Mouse (Mus musculus) midbrain, embryonic 14.5 days (tissue): ENCODE results near the gene Rnf225. TPM values are rescaled to one million over a fixed set of nuclear protein-coding genes. Genes with fewer than 3 reads are reported as not detected.

Experiments used
- ATAC-seq: fragments of 200-750 bp; cut with Nextera tagmentation; 2 replicates; pipeline ENCODE4 v1.8.0; 2017; ENCODE audit warnings: moderate number of reproducible peaks, moderate library complexity; ENCODE audit not compliant: low FRiP score, low TSS enrichment
- DNase-seq: peaks from one replicate; pipeline ENCODE4 v3.0.0-alpha.2; 2015
- H3K27ac ChIP-seq: fragments of 300-500 bp; sonication (generic); replicated peaks from 2 replicates; pipeline ENCODE4 v1.5.1; 2014; ENCODE audit warnings: mild to moderate bottlenecking, low read depth, low read length, moderate library complexity
- H3K27me3 ChIP-seq: fragments of 300-500 bp; sonication (generic); 2 replicates; pipeline ENCODE4 v1.6.1; 2014; ENCODE audit warnings: low read length, control low read depth, mixed read lengths; ENCODE audit not compliant: control insufficient read depth, insufficient read depth
- H3K36me3 ChIP-seq: fragments of 300-500 bp; sonication (generic); 2 replicates; pipeline ENCODE4 v1.6.1; 2014; ENCODE audit warnings: low read length, control low read depth; ENCODE audit not compliant: control insufficient read depth, insufficient read depth
- H3K4me1 ChIP-seq: fragments of 300-500 bp; sonication (generic); 2 replicates; pipeline ENCODE4 v1.6.1; 2014; ENCODE audit warnings: mild to moderate bottlenecking, antibody characterized with exemption, low read length, control low read depth; ENCODE audit not compliant: control insufficient read depth, insufficient read depth
- H3K4me2 ChIP-seq: fragments of 300-500 bp; sonication (generic); 2 replicates; pipeline ENCODE4 v1.6.1; 2014; ENCODE audit warnings: mild to moderate bottlenecking, low read length, moderate library complexity
- H3K4me3 ChIP-seq: fragments of 300-500 bp; sonication (generic); replicated peaks from 2 replicates; pipeline ENCODE4 v1.5.1; 2014; ENCODE audit warnings: low read depth, low read length
- H3K9ac ChIP-seq: fragments of 300-500 bp; sonication (generic); replicated peaks from 2 replicates; pipeline ENCODE4 v1.6.1; 2014; ENCODE audit warnings: mild to moderate bottlenecking, low read length, moderate library complexity
- H3K9me3 ChIP-seq: fragments of 300-500 bp; sonication (generic); 2 replicates; pipeline ENCODE4 v1.6.1; 2016; ENCODE audit warnings: low read length, control low read depth, mixed read lengths; ENCODE audit not compliant: control insufficient read depth
- WGBS: fragments of 180-500 bp; shearing (Covaris S2); extraction: QIAGEN DNeasy Blood & Tissue Kit; methylation state at CpG from one replicate; pipeline ENCODE4 v1.1.7; 2014; 5-methylcytosine and 5-hydroxymethylcytosine counted together
- polyA plus RNA-seq: library from polyadenylated mRNA; unstranded; fragments of >200 nt; fragmentation: Nextera tagmentation; extraction: Ambion mirVana; gene quantifications from 2 replicates; pipeline ENCODE4 v1.2.1, GENCODE M21; 2014

The Rnf225 gene
- polyA plus RNA-seq, 1 experiment from 2014 or later: 0.64 TPM

GRCm38 (mm10) chr7:12965678-12966091 lies 38.5 kb downstream of the Rnf225 start, which contains the start of gene Zfp324:
Zfp324 (plus strand) TSS chr7:12965838.
- DNase-seq (peak; percentile 93), ATAC-seq (peak; percentile 93)
- Histone ChIP-seq H3K4me1 (peaks cover 22% of the 10 kb centered on the region), H3K27ac (peak within 1 kb of the TSS; percentile 91), H3K9me3 (no peaks in the 10 kb centered on the region), H3K27me3 (no peaks in the 10 kb centered on the region), H3K36me3 (peaks cover 22% of the 10 kb centered on the region), H3K4me3 (peak within 1 kb of the TSS; percentile 89), H3K9ac (peak within 1 kb of the TSS; percentile 95), H3K4me2 (peak within 1 kb of the TSS; percentile 93)
- under 1% methylated on average over 23 of the region's 23 CpGs for WGBS

GRCm38 (mm10) chr7:12966104-12966845 lies 39.1 kb downstream of the Rnf225 start:
- WGBS: under 1% methylated on average over 29 of the region's 29 CpGs
- H3K4me1 ChIP-seq: peaks cover 22% of the 10 kb centered on the region
- peak overlapping the region; percentile 95 for H3K9ac ChIP-seq
- H3K4me2 ChIP-seq: peak overlapping the region; percentile 93
- H3K36me3 ChIP-seq: peaks cover 28% of the 10 kb centered on the region
- H3K27me3 ChIP-seq: no peaks in the 10 kb centered on the region
- peak; percentile 52 for ATAC-seq
- H3K4me3 ChIP-seq: peak overlapping the region; percentile 89
- H3K27ac ChIP-seq: peak overlapping the region; percentile 91
- DNase-seq: peak; percentile 65
- no peaks in the 10 kb centered on the region for H3K9me3 ChIP-seq

- peaks cover 49% of the 10 kb centered on the region for H3K36me3 ChIP-seq
- no peak for ATAC-seq
- 95% methylated on average over 25 of the region's 25 CpGs for WGBS
Measured at GRCm38 (mm10) chr7:12970906-12971305, 43.7 kb downstream of the Rnf225 start.

GRCm38 (mm10) chr7:12977682-12978389 lies 50.6 kb downstream of the Rnf225 start, which contains the start of gene Zfp446:
Zfp446 (plus strand) TSS chr7:12977848.
- 1% methylated on average over 49 of the region's 49 CpGs for WGBS

More at GRCm38 (mm10) chr7:12970906-12971305, 43.7 kb downstream of the Rnf225 start:
- no peak for DNase-seq
- H3K4me1 ChIP-seq: peaks cover 10% of the 10 kb centered on the region
- no peaks in the 10 kb centered on the region for H3K27me3 ChIP-seq
- H3K9me3 ChIP-seq: no peaks in the 10 kb centered on the region
- no peak overlapping the region for H3K9ac ChIP-seq
- H3K4me3 ChIP-seq: no peak overlapping the region
- H3K27ac ChIP-seq: no peak overlapping the region
- H3K4me2 ChIP-seq: no peak overlapping the region

GRCm38 (mm10) chr7:12978931-12979722 lies 51.9 kb downstream of the Rnf225 start:
- no peaks in the 10 kb centered on the region for H3K9me3 ChIP-seq
- 91% methylated on average over 18 of the region's 18 CpGs for WGBS
- peaks cover 8% of the 10 kb centered on the region; the same call in 1 of the 2 replicates for H3K36me3 ChIP-seq
- peak overlapping the region; percentile 74; the same call in 1 of the 2 replicates for H3K9ac ChIP-seq
- peak overlapping the region; percentile 63; the same call in 1 of the 2 replicates for H3K4me3 ChIP-seq
- peaks cover 11% of the 10 kb centered on the region for H3K4me1 ChIP-seq
- no peaks in the 10 kb centered on the region for H3K27me3 ChIP-seq
- ATAC-seq (no peak), DNase-seq (no peak)
- H3K4me2 ChIP-seq: peak overlapping the region; percentile 76
- H3K27ac ChIP-seq: 0 out of 2 replicates have a peak overlapping the region, but pooled peaks have one; percentile 94

More at GRCm38 (mm10) chr7:12977682-12978389, 50.6 kb downstream of the Rnf225 start, which contains the start of gene Zfp446:
- H3K9ac ChIP-seq: peak within 1 kb of the TSS; percentile 74
- H3K36me3 ChIP-seq: peaks cover 15% of the 10 kb centered on the region
- H3K27ac ChIP-seq: peak within 1 kb of the TSS; percentile 94
- DNase-seq (peak; percentile 99), ATAC-seq (peak; percentile 98)
- H3K9me3 ChIP-seq: no peaks in the 10 kb centered on the region
- H3K4me3 ChIP-seq: peak within 1 kb of the TSS; percentile 63
- H3K4me1 ChIP-seq: peaks cover 11% of the 10 kb centered on the region
- no peaks in the 10 kb centered on the region for H3K27me3 ChIP-seq
- H3K4me2 ChIP-seq: peak within 1 kb of the TSS; percentile 76

GRCm38 (mm10) chr7:12979776-12980175 lies 52.6 kb downstream of the Rnf225 start:
- no peak for ATAC-seq
- 86% methylated on average over 6 of the region's 6 CpGs for WGBS

GRCm38 (mm10) chr7:12980291-12980690 lies 53.1 kb downstream of the Rnf225 start:
- H3K4me2 ChIP-seq: no peak overlapping the region
- H3K4me1 ChIP-seq: peaks cover 11% of the 10 kb centered on the region
- no peaks in the 10 kb centered on the region for H3K27me3 ChIP-seq
- DNase-seq (no peak), ATAC-seq (no peak)
- H3K36me3 ChIP-seq: peaks cover 8% of the 10 kb centered on the region; the same call in 1 of the 2 replicates
- H3K27ac ChIP-seq: no peak overlapping the region
- no peaks in the 10 kb centered on the region for H3K9me3 ChIP-seq
- H3K9ac ChIP-seq: no peak overlapping the region
- 95% methylated on average over 7 of the region's 7 CpGs for WGBS
- no peak overlapping the region for H3K4me3 ChIP-seq

More at GRCm38 (mm10) chr7:12979776-12980175, 52.6 kb downstream of the Rnf225 start:
- no peak for DNase-seq
- no peaks in the 10 kb centered on the region for H3K27me3 ChIP-seq
- peaks cover 11% of the 10 kb centered on the region for H3K4me1 ChIP-seq
- no peaks in the 10 kb centered on the region for H3K9me3 ChIP-seq
- H3K4me3 ChIP-seq: no peak overlapping the region
- H3K36me3 ChIP-seq: peaks cover 8% of the 10 kb centered on the region; the same call in 1 of the 2 replicates
- H3K27ac ChIP-seq: no peak overlapping the region
- no peak overlapping the region for H3K4me2 ChIP-seq
- no peak overlapping the region for H3K9ac ChIP-seq
